Mouse (Mus musculus) adrenal gland, postnatal 14 days (tissue): ENCODE measurements around the gene Txn2. TPM values are rescaled to one million over a fixed set of nuclear protein-coding genes. Genes with fewer than 3 reads are reported as not detected.
"Not testable (repeated sequence)": the region's sequence is repeated elsewhere in the genome, so short reads cannot be mapped to it uniquely, and the experiment has no call there.

ENCODE experiments used
- DNase-seq: peaks from one replicate; pipeline ENCODE4 v3.0.0; 2021; ENCODE audit warnings: mixed read lengths
- total RNA-seq: library from RNA; stranded (reverse); gene quantifications from 2 replicates; pipeline ENCODE4 v1.2.3, GENCODE M21; 2021

The Txn2 gene
- total RNA-seq, 1 experiment from 2014 or later, result 430 TPM

DNA sequence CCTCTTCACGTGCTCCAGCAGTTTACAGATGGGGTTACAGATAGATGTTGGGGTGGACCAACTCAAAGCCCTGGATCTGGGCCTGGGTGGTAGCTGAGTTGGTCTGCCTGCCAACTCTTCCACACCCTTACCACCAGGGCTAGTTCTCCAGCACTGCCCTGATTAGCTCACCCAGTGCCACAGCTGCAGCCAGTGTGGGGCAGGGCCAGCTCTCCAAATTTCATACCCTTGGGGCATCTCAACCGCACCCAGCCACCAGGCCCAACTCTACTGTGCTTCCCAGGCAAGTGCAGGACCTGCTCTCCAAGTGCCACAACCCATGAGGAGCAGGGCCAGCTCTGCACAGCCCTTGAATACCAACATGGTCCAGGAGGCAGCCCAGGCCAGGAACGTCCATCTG is 49.0 kb downstream of the Txn2 start:
- no peak for DNase-seq

DNA sequence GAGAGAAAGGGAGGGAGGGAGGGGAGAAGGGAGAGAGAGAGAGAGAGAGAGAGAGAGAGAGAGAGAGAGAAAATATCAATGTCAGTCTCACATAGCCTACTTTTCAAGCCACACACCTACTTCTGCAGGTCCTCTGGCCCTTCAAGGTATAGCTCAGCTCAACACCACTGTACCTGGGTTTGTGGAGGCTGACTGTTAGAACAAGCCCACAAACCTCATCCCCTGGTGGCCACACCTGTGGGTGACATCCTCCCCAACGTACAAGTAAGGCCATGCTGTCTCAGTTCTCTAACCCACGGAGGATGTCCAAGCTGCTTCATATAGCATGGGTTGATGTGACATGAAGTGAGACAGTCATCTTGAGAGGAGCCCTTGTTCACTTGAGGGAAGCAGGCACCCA is 51.6 kb downstream of the Txn2 start:
- no peak for DNase-seq

DNA sequence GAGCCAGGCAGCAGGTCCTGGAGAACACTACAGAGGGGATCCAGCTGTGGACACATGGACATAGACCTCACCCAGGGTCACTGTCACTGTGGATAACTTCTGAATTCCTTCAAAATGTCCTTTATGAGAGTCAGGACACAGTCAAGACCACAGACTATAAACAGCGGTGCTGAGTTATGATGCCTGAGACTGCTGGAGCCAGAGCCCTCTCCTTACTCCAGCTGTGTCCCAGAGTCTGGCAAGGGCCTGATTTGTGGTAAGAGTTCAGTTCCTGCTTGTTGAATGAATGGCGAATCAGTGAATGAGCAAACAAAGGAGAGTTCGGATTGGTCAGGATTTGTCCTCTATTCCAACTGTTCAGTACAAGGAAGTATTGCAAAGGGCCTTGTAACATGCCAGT is 52.1 kb downstream of the Txn2 start:
- no peak for DNase-seq

DNA sequence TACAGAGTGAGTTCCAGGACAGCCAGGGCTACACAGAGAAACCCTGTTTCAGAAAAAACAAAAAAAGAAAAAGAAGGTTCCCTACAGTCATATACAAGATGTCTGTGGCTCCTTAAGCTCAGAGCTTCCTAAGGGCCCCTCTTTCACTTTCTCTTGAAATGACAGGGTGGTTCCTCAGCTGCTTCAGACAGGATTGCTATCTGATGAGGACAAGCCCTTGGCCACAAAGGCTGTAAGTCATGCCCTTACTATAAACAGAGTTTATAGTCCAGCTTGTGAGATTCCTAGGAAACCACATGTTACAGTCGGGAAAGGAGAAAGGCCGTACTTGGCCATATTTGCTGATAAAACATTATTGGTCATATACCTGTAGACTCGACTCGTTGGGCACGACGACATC is 52.9 kb downstream of the Txn2 start:
- no peak for DNase-seq

DNA sequence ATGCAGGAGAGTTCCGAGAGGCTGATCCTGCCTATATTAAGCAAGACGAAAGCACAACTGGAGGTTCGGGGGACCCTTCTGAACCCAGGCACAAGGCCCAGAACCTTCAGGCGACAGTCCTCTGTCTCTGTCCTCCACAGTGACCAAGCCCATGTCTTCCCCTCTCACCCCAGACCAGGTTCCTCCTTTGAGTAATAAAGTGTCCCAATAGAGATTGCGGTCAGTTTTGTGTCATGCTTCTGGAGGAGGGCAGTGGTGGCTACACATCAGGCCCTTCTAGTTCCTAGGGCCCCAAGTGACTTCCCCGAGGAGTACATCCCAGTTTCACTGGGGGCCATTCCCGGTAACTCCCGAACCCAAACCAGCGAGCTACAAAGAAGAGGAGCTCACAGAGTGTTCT is 54.0 kb downstream of the Txn2 start:
- no peak for DNase-seq

DNA sequence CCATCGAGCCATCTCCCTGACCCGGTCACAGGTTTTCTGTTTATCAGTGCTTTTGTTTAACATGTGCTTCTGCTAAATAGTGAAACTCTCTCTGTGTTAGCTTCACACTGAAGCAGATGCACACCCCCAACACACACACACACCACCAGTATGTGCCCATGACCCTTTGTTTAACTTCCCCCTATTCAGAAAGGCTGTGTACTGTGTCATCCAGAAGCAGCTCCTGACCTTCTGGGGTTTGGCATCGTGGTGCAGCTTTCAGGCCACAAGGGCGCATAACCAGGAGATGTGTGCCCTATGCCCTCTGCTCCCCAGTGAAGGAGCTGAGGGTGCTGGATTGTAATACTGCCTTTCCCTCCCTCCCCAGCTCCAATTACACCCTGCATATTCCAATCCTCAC is 54.5 kb downstream of the Txn2 start:
- DNase-seq, result no peak

DNA sequence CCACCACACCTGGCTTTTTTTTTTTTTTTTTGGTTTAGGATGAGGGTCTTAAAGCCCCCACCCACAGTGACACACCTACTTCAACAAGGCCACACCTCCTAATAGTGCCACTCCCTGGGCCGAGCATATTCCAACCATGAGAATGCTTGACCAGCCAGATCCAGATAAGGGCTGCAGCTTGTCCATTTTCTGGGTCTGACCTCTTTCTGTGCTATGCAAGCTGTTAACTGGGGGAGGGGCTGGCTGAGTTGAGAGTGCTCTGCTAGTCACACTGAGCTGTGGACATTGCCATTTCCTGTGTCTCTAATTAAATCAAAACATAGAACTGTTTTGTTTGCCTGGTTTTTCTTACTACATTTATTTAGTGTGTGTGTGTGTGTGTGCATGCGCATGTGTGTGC is 55.2 kb downstream of the Txn2 start:
- DNase-seq, result no peak

DNA sequence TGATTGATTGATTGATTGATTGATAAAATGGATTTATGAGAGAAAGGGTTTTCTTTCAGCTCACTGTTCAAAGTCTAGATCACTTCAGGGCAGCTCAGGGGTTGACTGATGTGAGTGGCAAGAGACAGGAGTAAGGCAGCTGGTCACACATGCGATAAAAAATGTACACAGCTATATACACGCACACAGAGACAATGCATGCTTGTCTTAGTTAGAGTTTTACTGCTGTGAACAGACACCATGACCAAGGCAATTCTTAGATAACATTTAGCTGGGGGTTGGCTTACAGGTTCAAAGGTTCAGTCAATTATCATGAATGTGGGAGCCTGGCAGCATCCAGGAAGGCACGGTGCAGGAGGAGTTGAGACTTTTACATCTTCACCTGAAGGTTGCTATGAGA is 55.8 kb downstream of the Txn2 start:
- DNase-seq, result no peak

DNA sequence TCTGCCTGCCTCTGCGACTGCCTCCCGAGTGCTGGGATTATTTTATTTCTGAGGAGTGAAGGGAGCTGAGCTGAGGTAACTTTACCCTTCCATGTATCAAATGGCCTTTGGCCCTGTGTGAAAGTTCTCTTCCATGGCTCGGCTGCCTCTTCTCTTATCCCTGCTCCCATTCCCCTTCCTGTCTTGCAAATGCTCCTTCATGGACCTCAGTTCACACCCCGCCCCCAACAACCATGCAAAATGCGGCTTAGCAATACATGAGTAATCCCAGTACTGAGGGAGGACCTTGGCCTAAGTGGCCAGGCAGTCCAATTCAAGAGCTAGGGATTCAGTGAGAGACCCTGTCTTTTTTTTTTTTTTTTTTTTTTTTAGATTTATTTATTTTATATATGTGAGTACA is 60.5 kb downstream of the Txn2 start:
- DNase-seq, result peak; percentile 65

DNA sequence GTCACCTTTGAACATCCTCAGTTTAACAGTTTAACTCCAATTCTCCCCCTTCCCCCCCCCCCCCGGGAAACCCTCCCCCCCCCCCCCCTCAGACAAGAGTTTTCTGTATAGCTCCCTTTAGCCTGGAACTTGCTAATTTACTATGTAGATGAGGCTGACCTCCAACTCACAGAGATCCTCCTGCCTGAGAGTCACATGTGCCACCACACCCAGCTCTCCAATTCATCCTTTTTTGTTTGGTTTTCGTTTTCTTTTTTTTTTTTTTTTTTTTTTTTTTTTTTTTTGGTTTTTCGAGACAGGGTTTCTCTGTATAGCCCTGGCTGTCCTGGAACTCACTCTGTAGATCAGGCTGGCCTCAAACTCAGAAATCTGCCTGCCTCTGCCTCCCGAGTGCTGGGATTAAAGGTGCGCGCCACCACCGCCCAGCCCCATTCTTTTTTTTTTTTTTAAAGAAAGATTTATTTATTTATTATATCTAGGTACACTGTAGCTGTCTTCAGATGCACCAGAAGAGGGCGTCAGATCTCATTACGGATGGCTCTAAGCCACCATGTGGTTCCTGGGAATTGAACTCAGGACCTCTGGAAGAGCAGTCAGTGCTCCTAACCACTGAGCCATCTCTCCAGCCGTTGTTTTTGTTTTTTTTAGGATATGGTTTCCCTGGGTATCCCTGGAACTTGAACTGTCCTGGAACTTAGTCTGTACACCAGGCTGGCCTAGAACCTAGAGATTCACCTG is 61.4 kb downstream of the Txn2 start:
- DNase-seq, result not testable (repeated sequence)

DNA sequence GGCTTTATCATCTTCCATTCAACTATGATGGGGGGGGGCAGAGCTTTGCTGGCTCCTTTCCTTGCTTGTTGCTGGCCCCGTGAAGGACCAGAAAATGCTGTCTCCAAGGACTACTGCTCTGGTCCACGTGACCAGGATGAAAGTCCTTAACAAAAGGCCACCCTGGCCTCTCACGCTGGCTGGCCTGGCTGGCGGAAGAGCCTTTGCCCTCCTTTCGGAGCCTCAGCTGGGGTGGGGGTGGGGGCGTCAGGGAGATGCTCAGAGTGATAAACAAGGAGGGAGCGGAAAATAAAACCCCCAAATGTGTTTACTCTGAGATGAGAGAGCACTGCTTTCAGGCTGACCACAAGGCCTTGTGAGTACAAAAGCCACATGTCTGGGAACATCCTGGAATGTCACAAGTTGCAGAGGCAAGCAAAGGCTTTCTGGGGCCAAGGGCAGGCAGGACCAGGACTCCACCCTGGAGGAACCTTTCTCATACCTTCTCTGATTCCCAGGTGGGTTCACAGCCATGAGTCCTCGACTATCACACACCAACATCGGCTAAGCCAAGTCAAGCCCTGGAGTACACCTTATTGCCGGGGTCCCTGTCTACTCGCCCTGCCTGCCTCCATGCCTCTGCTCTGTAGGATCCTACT is 62.1 kb downstream of the Txn2 start:
- DNase-seq, result peak; percentile 55

Other genes with a start within 250 kb of the Txn2 start
- gene Apol7e, start 230.1 kb downstream of the Txn2 start, total RNA-seq, result 1.3 TPM in 1 of 2 replicates, not detected in the other
- gene Apol9b, start 200.0 kb downstream of the Txn2 start, total RNA-seq, result 0.33 and 0.71 TPM in 2 replicates
- 0.30 and 1.7 TPM in 2 replicates for gene Apol8, start 172.0 kb downstream of the Txn2 start, total RNA-seq
- gene Myh9, start 86.8 kb downstream of the Txn2 start, total RNA-seq, result 280 and 301 TPM in 2 replicates
- gene Foxred2, start 27.7 kb upstream of the Txn2 start, total RNA-seq, result 3.3 and 4.4 TPM in 2 replicates
- 152 and 167 TPM in 2 replicates for gene Eif3d, start 41.8 kb upstream of the Txn2 start, total RNA-seq
- 0.26 and 0.60 TPM in 2 replicates for gene Cacng2, start 191.0 kb upstream of the Txn2 start, total RNA-seq
- gene Ift27, start 245.1 kb upstream of the Txn2 start, total RNA-seq, result 17.2 and 18.4 TPM in 2 replicates